Mouse (Mus musculus) forebrain, postnatal 0 days (tissue): ENCODE data around the gene Mrps15. TPM values are rescaled to one million over a fixed set of nuclear protein-coding genes. Genes with fewer than 3 reads are reported as not detected.

Experiments used
- ATAC-seq: fragments of 200-750 bp; cut with Nextera tagmentation; 2 replicates; pipeline ENCODE4 v1.8.0; 2017; ENCODE audit warnings: mild to moderate bottlenecking, moderate library complexity
- DNase-seq: peaks from one replicate; pipeline ENCODE4 v3.0.0-alpha.2; 2015
- H3K27ac ChIP-seq: fragments of 300-500 bp; sonication (generic); 2 replicates; pipeline ENCODE4 v1.5.1; 2014; ENCODE audit warnings: low read depth, mild to moderate bottlenecking, antibody characterized with exemption, low read length, moderate library complexity, mixed read lengths
- H3K27me3 ChIP-seq: fragments of 300-500 bp; sonication (generic); 2 replicates; pipeline ENCODE4 v1.6.1; 2014; ENCODE audit warnings: mild to moderate bottlenecking, low read length, mixed read lengths; ENCODE audit not compliant: insufficient read depth
- H3K36me3 ChIP-seq: fragments of 300-500 bp; sonication (generic); 2 replicates; pipeline ENCODE4 v1.6.1; 2014; ENCODE audit warnings: mild to moderate bottlenecking, moderate library complexity; ENCODE audit not compliant: insufficient read depth
- H3K4me1 ChIP-seq: fragments of 300-500 bp; sonication (generic); 2 replicates; pipeline ENCODE4 v1.6.1; 2014; ENCODE audit warnings: antibody characterized with exemption; ENCODE audit not compliant: insufficient read depth
- H3K4me2 ChIP-seq: fragments of 300-500 bp; sonication (generic); 2 replicates; pipeline ENCODE4 v1.6.1; 2014; ENCODE audit warnings: low read depth, mild to moderate bottlenecking, moderate library complexity
- H3K4me3 ChIP-seq: fragments of 300-500 bp; sonication (generic); 2 replicates; pipeline ENCODE4 v1.5.1; 2014; ENCODE audit warnings: low read depth, low read length, mixed read lengths
- H3K9ac ChIP-seq: fragments of 300-500 bp; sonication (generic); 2 replicates; pipeline ENCODE4 v1.6.1; 2014; ENCODE audit warnings: mild to moderate bottlenecking
- H3K9me3 ChIP-seq: fragments of 300-500 bp; sonication (generic); 2 replicates; pipeline ENCODE4 v1.6.1; 2016; ENCODE audit warnings: low read length
- CTCF ChIP-seq: sonication (generic); IDR thresholded peaks from 2 replicates; pipeline ENCODE4 v1.5.1; 2016; ENCODE audit warnings: antibody characterized with exemption, control low read depth, low read depth
- WGBS: fragments of 180-500 bp; shearing (Covaris S2); extraction: QIAGEN DNeasy Blood & Tissue Kit; methylation state at CpG from one replicate; pipeline ENCODE4 v1.1.7; 2014; 5-methylcytosine and 5-hydroxymethylcytosine counted together
- polyA plus RNA-seq: library from polyadenylated mRNA; unstranded; fragments of >200 nt; fragmentation: Nextera tagmentation; extraction: Ambion mirVana; gene quantifications from 2 replicates; pipeline ENCODE4 v1.2.1, GENCODE M21; 2015
- total RNA-seq: library from RNA; depleted of rRNA; stranded (reverse); fragments of >200 nt; gene quantifications from 2 replicates; pipeline ENCODE4 v1.2.3, GENCODE M21; 2014; rRNA removed

The Mrps15 gene
- total and polyA plus RNA-seq, 2 experiments from 2014 or later: 52.1 to 116 TPM

GRCm38 (mm10) chr4:126102061-126102841 lies 55.5 kb downstream of the Mrps15 start:
- DNase-seq: no peak
- no peak for ATAC-seq
- no peak for TF ChIP-seq CTCF
- H3K9me3 ChIP-seq: no peaks in the 10 kb centered on the region
- peak overlapping the region; percentile 80; the same call in 1 of the 2 replicates for H3K27ac ChIP-seq
- H3K4me1 ChIP-seq: peaks cover 27% of the 10 kb centered on the region
- H3K4me2 ChIP-seq: peak overlapping the region; percentile 85
- WGBS: 36% methylated on average over 7 of the region's 7 CpGs
- H3K4me3 ChIP-seq: no peak overlapping the region
- peak overlapping the region; percentile 47 for H3K9ac ChIP-seq
- no peaks in the 10 kb centered on the region for H3K27me3 ChIP-seq
- no peaks in the 10 kb centered on the region for H3K36me3 ChIP-seq

GRCm38 (mm10) chr4:126103057-126103581 lies 56.4 kb downstream of the Mrps15 start:
- no peak for TF ChIP-seq CTCF
- Histone ChIP-seq H3K36me3 (no peaks in the 10 kb centered on the region), H3K4me1 (peaks cover 27% of the 10 kb centered on the region), H3K4me2 (peak overlapping the region; percentile 85), H3K9me3 (no peaks in the 10 kb centered on the region), H3K4me3 (peak overlapping the region; percentile 93), H3K27ac (peak overlapping the region; percentile 80), H3K27me3 (no peaks in the 10 kb centered on the region), H3K9ac (peak overlapping the region; percentile 47)
- DNase-seq: peak; percentile 70
- WGBS: under 1% methylated on average over 15 of the region's 15 CpGs
- peak; percentile 44 for ATAC-seq

GRCm38 (mm10) chr4:126103590-126104068 lies 56.9 kb downstream of the Mrps15 start, which contains the start of gene Stk40:
Stk40 (plus strand) TSS chr4:126103957.
- under 1% methylated on average over 34 of the region's 34 CpGs for WGBS
- no peaks in the 10 kb centered on the region for H3K27me3 ChIP-seq
- peak within 1 kb of the TSS; percentile 93 for H3K4me3 ChIP-seq
- peak within 1 kb of the TSS; percentile 80 for H3K27ac ChIP-seq
- peak within 1 kb of the TSS; percentile 85 for H3K4me2 ChIP-seq
- H3K4me1 ChIP-seq: peaks cover 27% of the 10 kb centered on the region
- no peaks in the 10 kb centered on the region for H3K9me3 ChIP-seq
- peak within 1 kb of the TSS; percentile 80 for H3K9ac ChIP-seq
- no peaks in the 10 kb centered on the region for H3K36me3 ChIP-seq
- DNase-seq (peak; percentile 98), ATAC-seq (peak; percentile 96)
- peak; percentile 81 for TF ChIP-seq CTCF

GRCm38 (mm10) chr4:126104261-126105075 lies 57.7 kb downstream of the Mrps15 start:
- H3K36me3 ChIP-seq: no peaks in the 10 kb centered on the region
- peak overlapping the region; percentile 78 for H3K27ac ChIP-seq
- H3K27me3 ChIP-seq: no peaks in the 10 kb centered on the region
- H3K4me3 ChIP-seq: peak overlapping the region; percentile 93
- ATAC-seq (peak; percentile 21), DNase-seq (peak; percentile 41)
- TF ChIP-seq CTCF: no peak
- H3K9me3 ChIP-seq: no peaks in the 10 kb centered on the region
- peaks cover 27% of the 10 kb centered on the region for H3K4me1 ChIP-seq
- peak overlapping the region; percentile 85 for H3K4me2 ChIP-seq
- H3K9ac ChIP-seq: peak overlapping the region; percentile 80
- WGBS: 3% methylated on average over 34 of the region's 34 CpGs

Other genes starting within 250 kb of the Mrps15 start
- gene Csf3r, start 22.4 kb upstream of the Mrps15 start, total RNA-seq: 0.43 and 1.3 TPM in 2 replicates
- 0.38 and 0.77 TPM in 2 replicates for gene Csf3r, start 22.4 kb upstream of the Mrps15 start, polyA plus RNA-seq
- gene Oscp1, start 11.6 kb downstream of the Mrps15 start, total RNA-seq: 30.8 and 32.8 TPM in 2 replicates
- 37.4 and 43.7 TPM in 2 replicates for gene Oscp1, start 11.6 kb downstream of the Mrps15 start, polyA plus RNA-seq
- gene Lsm10, start 49.7 kb downstream of the Mrps15 start, total RNA-seq: 36.1 and 37.1 TPM in 2 replicates
- gene Lsm10, start 49.7 kb downstream of the Mrps15 start, polyA plus RNA-seq: 54.5 and 59.5 TPM in 2 replicates
- 11.7 and 19.6 TPM in 2 replicates for gene Stk40, start 57.0 kb downstream of the Mrps15 start, total RNA-seq
- 13.3 and 14.9 TPM in 2 replicates for gene Stk40, start 57.0 kb downstream of the Mrps15 start, polyA plus RNA-seq
- 12.9 and 14.4 TPM in 2 replicates for gene Eva1b, start 100.8 kb downstream of the Mrps15 start, total RNA-seq
- 10.6 and 12.6 TPM in 2 replicates for gene Eva1b, start 100.8 kb downstream of the Mrps15 start, polyA plus RNA-seq
- 1.0 and 2.1 TPM in 2 replicates for gene Sh3d21, start 116.6 kb downstream of the Mrps15 start, total RNA-seq
- 1.4 and 1.7 TPM in 2 replicates for gene Sh3d21, start 116.6 kb downstream of the Mrps15 start, polyA plus RNA-seq
- gene Thrap3, start 155.8 kb downstream of the Mrps15 start, total RNA-seq: 113 and 165 TPM in 2 replicates
- 92.4 and 111 TPM in 2 replicates for gene Thrap3, start 155.8 kb downstream of the Mrps15 start, polyA plus RNA-seq
- 105 and 115 TPM in 2 replicates for gene Map7d1, start 209.4 kb downstream of the Mrps15 start, total RNA-seq
- gene Map7d1, start 209.4 kb downstream of the Mrps15 start, polyA plus RNA-seq: 63.6 and 71.1 TPM in 2 replicates
- gene Trappc3, start 215.4 kb downstream of the Mrps15 start, total RNA-seq: 143 TPM in 2 replicates
- 199 and 202 TPM in 2 replicates for gene Trappc3, start 215.4 kb downstream of the Mrps15 start, polyA plus RNA-seq
- 6.5 and 11.6 TPM in 2 replicates for gene Col8a2, start 239.9 kb downstream of the Mrps15 start, total RNA-seq
- gene Col8a2, start 239.9 kb downstream of the Mrps15 start, polyA plus RNA-seq: 2.5 and 3.0 TPM in 2 replicates